ENCODE assay signal across 8 mouse cellular contexts in the genomic region with DNA sequence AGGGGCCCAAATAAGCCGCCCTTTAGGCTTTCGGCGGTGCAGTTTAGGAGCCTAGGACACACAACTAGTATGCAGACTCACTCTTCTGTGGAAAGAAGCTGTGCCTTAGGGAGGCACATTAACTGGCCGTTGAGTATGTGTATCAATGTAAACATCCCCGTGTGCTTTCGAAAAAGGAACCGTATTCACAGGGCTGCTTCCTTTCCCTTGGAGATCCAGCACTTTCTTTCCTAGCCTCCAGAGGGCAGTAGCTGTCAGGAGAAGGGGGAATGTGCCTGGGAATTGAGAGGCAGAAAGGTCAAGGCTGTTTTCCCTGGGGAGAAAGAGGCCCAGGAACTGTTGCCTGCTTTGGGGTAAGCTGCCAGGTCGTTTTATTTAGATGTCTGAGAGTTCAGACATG. TPM values are rescaled to one million over a fixed set of nuclear protein-coding genes. Genes with fewer than 3 reads are reported as not detected.
A peak's percentile ranks its signal among the peaks of the same experiment; 100 is the strongest.
DNase-seq lines count a peak whose midpoint lies in the region; ATAC-seq lines count a peak whose summit lies in the region.

No protein-coding gene starts in this region.

- H3K36me3 ChIP-seq in intestine, embryonic 16.5 days (ENCODE audit: control insufficient read depth, insufficient read depth, low read length) = no peaks in the 10 kb centered on the region
- peaks cover 11% of the 10 kb centered on the region for H3K36me3 ChIP-seq in limb, embryonic 13.5 days
- H3K36me3 ChIP-seq in midbrain, embryonic 13.5 days = no peaks in the 10 kb centered on the region

- H3K27ac ChIP-seq in intestine, embryonic 16.5 days (ENCODE audit: low read length) = peak overlapping the region; percentile 88
- H3K27ac ChIP-seq in limb, embryonic 13.5 days = no peak overlapping the region; the same call in 1 of the 2 replicates
- H3K27ac ChIP-seq in midbrain, embryonic 13.5 days = peak overlapping the region; percentile 85

- peak overlapping the region; percentile 33; the same call in 1 of the 2 replicates for H3K4me3 ChIP-seq in intestine, embryonic 16.5 days (ENCODE audit: low read length)
- peak overlapping the region; percentile 44 for H3K4me3 ChIP-seq in limb, embryonic 13.5 days
- peak overlapping the region; percentile 48 for H3K4me3 ChIP-seq in midbrain, embryonic 13.5 days (replicated peaks)

- H3K9ac ChIP-seq in intestine, embryonic 16.5 days (ENCODE audit: low read depth, low read length) = no peak overlapping the region
- peak overlapping the region; percentile 62 for H3K9ac ChIP-seq in limb, embryonic 13.5 days
- peak overlapping the region; percentile 76; the same call in 1 of the 2 replicates for H3K9ac ChIP-seq in midbrain, embryonic 13.5 days (replicated peaks)

- peaks cover 44% of the 10 kb centered on the region for H3K4me1 ChIP-seq in intestine, embryonic 16.5 days (ENCODE audit: control insufficient read depth, insufficient read depth, low read length)
- peaks cover 67% of the 10 kb centered on the region for H3K4me1 ChIP-seq in limb, embryonic 13.5 days
- peaks cover 66% of the 10 kb centered on the region for H3K4me1 ChIP-seq in midbrain, embryonic 13.5 days (replicated peaks)

- peak; percentile 20; the same call in 1 of the 2 replicates for ATAC-seq in intestine, embryonic 16.5 days
- ATAC-seq in limb, embryonic 13.5 days (ENCODE audit: low FRiP score, low read depth) = no peak
- ATAC-seq in midbrain, embryonic 13.5 days = no peak

- 9% methylated on average over 8 of the region's 8 CpGs for WGBS in intestine, embryonic 16.5 days
- 6% methylated on average over 8 of the region's 8 CpGs for WGBS in limb, embryonic 13.5 days
- 4% methylated on average over 8 of the region's 8 CpGs for WGBS in midbrain, embryonic 13.5 days

- no peaks in the 10 kb centered on the region for H3K27me3 ChIP-seq in intestine, embryonic 16.5 days (replicated peaks; ENCODE audit: control insufficient read depth, insufficient read depth, low read length)
- no peaks in the 10 kb centered on the region for H3K27me3 ChIP-seq in limb, embryonic 13.5 days
- no peaks in the 10 kb centered on the region for H3K27me3 ChIP-seq in midbrain, embryonic 13.5 days

- intact Hi-C loops in gastrocnemius, postnatal 14 days (cut with DNase I; ENCODE audit: low total_unique reads) = loop anchor here (2.0 kb wide), 1 partner anchor 23 kb away; no protein-coding TSS in a partner anchor

- peak; percentile 22 for DNase-seq in thymus, postnatal 0 days (ENCODE audit: low spot score)
- DNase-seq in thymus, postnatal 10 days (ENCODE audit: low spot score in 2 of 2) = no peak
- DNase-seq in cerebellum, postnatal 14 days = peak; percentile 81 to 84
- DNase-seq in gastrocnemius, postnatal 14 days = peak; percentile 63
- DNase-seq in spleen, postnatal 14 days (ENCODE audit: low spot score in 2 of 2) = no peak

- peak overlapping the region; percentile 51 for H3K4me2 ChIP-seq in intestine, embryonic 16.5 days (ENCODE audit: low read depth, low read length)
- H3K4me2 ChIP-seq in limb, embryonic 13.5 days (replicated peaks) = peak overlapping the region; percentile 77
- peak overlapping the region; percentile 69 for H3K4me2 ChIP-seq in midbrain, embryonic 13.5 days (replicated peaks)

- no peaks in the 10 kb centered on the region for H3K9me3 ChIP-seq in intestine, embryonic 16.5 days (ENCODE audit: control insufficient read depth, low read length)
- H3K9me3 ChIP-seq in limb, embryonic 13.5 days = no peaks in the 10 kb centered on the region
- no peaks in the 10 kb centered on the region for H3K9me3 ChIP-seq in midbrain, embryonic 13.5 days

RNA-seq across cellular contexts. Expression of a gene that starts 15.7 kb away (rescaled TPM):
- polyA plus RNA-seq in thymus, postnatal 0 days (2015; fragmentation: Nextera tagmentation; extraction: Ambion mirVana) = 20.1 and 23.5 TPM in 2 replicates
- 10 to 100 TPM; 34.6 to 42.8 TPM for total RNA-seq in gastrocnemius, postnatal 14 days (2021)
- 7.5 and 7.7 TPM in 2 replicates for polyA plus RNA-seq in intestine, embryonic 16.5 days (2015; fragmentation: Nextera tagmentation; extraction: Ambion mirVana)
- polyA plus RNA-seq in limb, embryonic 13.5 days (2015; fragmentation: Nextera tagmentation; extraction: Ambion mirVana) = 12.2 and 12.8 TPM in 2 replicates
- 15.6 and 17.7 TPM in 2 replicates for polyA plus RNA-seq in midbrain, embryonic 13.5 days (2015; fragmentation: Nextera tagmentation; extraction: Ambion mirVana)

RNA-seq across cellular contexts. Expression of a gene that starts 50.7 kb away (rescaled TPM):
- 40.0 and 43.4 TPM in 2 replicates for polyA plus RNA-seq in thymus, postnatal 0 days (2015; fragmentation: Nextera tagmentation; extraction: Ambion mirVana)
- total RNA-seq in gastrocnemius, postnatal 14 days (2021) = 100 to 1,000 TPM; 285 to 408 TPM
- 56.4 and 64.9 TPM in 2 replicates for polyA plus RNA-seq in intestine, embryonic 16.5 days (2015; fragmentation: Nextera tagmentation; extraction: Ambion mirVana)
- polyA plus RNA-seq in limb, embryonic 13.5 days (2015; fragmentation: Nextera tagmentation; extraction: Ambion mirVana) = 22.4 and 24.2 TPM in 2 replicates
- 35.8 and 45.9 TPM in 2 replicates for polyA plus RNA-seq in midbrain, embryonic 13.5 days (2015; fragmentation: Nextera tagmentation; extraction: Ambion mirVana)

Comparison
In these comparisons a context has a peak if more than half of its experiments do, and no peak if none do; other contexts are left out.
1. DNase-seq: peak in thymus, postnatal 0 days (single experiment), cerebellum, postnatal 14 days (2 of 2) and gastrocnemius, postnatal 14 days (single experiment); none in thymus, postnatal 10 days (0 of 2) and spleen, postnatal 14 days (0 of 2).
2. Peak in every context shown above with its lines, with median percentiles within 50 percentile points of each other: H3K4me2 ChIP-seq and H3K4me3 ChIP-seq.